Mouse (Mus musculus) kidney, postnatal 36 days (tissue): ENCODE results near the gene Tmem143.
"Not testable (repeated sequence)": the region's sequence is repeated elsewhere in the genome, so short reads cannot be mapped to it uniquely, and the experiment has no call there.

Experiments
- DNase-seq, 2 experiments: peaks; one replicate each; pipeline ENCODE4 v3.0.0; 2021 to 2022; ENCODE audit warnings: mixed read lengths in 2 of 2

Gene Tmem143

DNA sequence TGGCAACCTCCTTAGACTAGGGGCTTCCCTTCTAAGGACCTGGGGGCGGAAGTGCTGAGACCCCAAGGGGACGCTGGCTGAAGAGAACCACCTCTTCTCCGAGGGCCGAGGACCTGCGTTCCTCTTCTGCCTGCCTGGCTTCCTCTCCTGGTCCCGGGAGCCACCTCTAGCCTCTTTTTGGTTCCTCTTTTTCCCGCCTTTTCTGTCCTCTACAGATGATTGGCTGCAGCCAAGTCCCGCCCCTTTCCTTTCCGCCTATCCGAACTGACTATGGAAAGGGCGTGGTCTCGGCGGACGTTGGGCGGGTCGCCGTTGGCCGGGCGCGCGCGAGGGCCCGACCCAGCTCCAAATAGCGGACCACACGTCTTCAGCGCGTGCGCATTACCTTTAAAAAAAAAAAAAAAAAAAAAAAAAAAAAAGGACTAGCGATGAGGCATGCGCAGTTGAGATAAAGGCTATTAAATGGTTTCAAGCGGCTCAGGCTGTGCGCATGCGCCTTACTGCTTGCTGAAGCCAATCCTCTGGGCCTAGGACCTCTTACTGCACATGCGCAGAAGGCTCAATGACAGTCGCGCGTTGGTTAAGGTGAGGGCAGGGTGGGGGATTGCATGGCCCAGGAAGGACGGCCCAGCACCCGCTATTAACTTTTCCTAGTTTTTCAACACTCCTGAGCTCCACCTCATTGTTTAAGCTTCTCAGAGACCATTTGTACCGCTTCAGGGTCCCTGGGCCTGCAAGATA is at the start of gene Tmem143, which contains the start of gene Syngr4:
Gene Tmem143, plus strand, starts transcription at position 425 of the 741 bp plus-strand sequence.
Gene Syngr4, minus strand, starts transcription at position 198 of the 741 bp plus-strand sequence.
- peak; percentile 97 to 98 for DNase-seq

DNA sequence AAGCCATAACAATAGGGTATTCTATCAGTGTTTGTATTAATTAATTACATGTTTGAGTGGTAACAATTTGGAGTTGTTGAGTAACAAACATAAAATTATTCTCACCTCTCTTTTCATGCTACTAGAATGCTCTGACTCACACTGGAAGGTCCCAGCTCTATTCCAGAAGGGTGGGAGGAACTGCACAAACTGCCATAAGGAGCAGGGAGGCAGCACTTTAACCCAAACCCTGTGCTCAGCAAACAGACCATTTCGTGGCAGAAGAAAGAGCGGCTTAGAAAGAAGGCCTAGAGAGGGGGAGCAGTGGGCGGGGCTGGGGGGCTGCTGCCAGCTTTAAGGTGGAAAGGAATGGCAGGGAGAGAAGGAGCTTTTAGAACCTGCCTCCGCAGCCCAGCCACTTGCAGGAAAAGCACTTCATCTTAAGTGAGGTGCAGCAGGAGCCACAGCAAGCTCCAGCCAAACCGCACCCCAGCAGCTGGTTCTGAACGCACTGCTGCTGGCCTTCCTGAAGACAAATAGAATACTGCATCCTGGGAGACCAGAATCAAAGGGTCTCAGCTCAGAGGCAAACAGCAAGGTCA is 48.2 kb upstream of the Tmem143 start:
- no peak for DNase-seq

DNA sequence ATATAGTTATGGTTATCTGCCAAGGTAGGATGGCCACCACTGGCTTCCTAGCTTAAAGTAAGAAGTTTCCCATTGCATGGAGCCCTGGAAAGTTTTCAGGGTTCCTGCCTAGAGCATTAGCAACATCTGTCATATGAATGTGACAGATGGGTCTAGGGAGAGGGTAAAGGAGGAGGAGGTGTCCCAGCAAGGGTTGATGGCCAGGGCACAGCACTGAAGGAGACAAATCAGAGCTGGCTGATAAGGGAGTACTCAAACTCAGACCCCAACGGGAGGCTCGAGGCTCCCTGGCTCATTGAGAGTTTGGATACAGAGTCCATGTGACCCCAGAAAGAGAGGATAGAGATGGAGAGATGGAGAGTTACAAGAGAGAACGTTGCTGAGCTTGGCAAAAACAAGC is 46.1 kb upstream of the Tmem143 start:
- no peak for DNase-seq

- DNase-seq: no peak
Measured at GRCm38 (mm10) chr7:45853089-45853488, 43.7 kb upstream of the Tmem143 start.

- DNase-seq: peak in 1 of 2 experiments; percentile 44
Measured at GRCm38 (mm10) chr7:45856950-45857901, 39.5 kb upstream of the Tmem143 start.

- DNase-seq: no peak
Measured at GRCm38 (mm10) chr7:45859008-45859407, 37.7 kb upstream of the Tmem143 start.

- no peak for DNase-seq
Measured at GRCm38 (mm10) chr7:45862804-45863203, 33.9 kb upstream of the Tmem143 start.

- DNase-seq: no peak
Measured at GRCm38 (mm10) chr7:45864435-45864834, 32.3 kb upstream of the Tmem143 start.

DNA sequence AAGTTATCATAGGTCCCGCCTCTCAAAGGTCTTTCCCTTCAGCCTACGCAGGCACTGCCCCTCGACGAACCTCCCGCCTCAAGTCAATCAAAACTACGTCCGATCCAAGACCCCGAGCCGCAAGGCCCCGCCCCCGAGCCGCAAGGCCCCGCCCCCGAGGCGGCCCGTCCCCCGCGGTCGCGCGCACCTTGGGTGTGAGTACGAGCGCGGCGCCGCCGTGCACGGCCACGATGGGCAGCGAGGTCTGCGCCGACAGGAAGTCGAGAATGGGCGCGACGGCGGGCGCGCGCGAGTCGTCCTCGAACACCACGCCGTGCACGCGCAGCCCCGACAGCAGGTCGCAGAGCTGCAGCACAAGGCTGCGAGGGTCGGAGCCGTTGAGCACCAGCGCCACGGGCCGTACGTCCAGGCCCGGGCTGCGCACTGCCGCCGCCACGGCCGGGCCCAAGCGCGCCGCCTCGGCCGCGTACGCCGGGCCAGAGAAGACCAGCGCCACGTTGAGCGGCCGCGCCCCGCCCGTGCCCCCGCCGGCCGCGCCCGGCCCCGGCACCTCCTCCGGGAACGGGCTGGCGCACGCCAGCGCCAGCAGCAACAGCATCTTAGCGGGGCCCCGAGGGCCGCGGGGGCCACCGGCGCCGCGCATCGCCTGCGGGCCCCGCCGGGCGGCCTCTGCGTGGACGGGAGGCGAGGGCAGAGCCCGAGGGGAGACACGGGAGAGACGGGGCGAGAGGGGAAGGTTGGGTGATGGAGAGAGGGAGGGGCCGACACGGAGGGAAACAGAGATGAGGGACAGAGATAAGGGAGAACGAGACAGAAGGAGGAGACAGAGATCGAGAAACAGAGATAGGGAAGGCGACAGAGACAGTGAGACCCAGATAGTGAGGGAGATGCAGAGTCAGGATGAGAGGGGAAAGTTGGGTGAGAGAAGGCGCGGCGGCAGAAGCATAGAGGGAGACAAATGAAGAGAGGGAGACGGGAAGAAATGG is 30.5 kb upstream of the Tmem143 start:
- peak; percentile 92 to 96 for DNase-seq

DNA sequence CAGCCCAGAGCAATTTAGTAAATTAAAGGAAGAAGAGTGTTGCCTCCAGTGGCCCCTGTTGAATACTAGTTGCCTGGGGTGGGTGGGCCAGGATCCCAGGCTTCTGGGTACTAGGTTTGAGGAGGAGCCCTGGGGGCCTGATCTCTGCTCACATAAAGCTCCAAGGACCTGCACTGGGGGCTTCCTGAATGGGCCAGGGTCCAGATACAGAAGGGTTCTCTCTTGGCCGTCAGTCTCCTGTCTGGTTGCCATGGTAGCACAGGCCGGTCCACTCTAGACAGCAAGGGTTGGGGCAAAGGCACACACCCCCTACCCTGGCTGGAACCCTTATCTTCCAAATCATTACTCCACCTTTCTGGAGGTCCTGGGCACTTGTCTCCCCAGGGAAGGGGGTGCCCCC is 28.9 kb upstream of the Tmem143 start:
- DNase-seq: no peak

DNA sequence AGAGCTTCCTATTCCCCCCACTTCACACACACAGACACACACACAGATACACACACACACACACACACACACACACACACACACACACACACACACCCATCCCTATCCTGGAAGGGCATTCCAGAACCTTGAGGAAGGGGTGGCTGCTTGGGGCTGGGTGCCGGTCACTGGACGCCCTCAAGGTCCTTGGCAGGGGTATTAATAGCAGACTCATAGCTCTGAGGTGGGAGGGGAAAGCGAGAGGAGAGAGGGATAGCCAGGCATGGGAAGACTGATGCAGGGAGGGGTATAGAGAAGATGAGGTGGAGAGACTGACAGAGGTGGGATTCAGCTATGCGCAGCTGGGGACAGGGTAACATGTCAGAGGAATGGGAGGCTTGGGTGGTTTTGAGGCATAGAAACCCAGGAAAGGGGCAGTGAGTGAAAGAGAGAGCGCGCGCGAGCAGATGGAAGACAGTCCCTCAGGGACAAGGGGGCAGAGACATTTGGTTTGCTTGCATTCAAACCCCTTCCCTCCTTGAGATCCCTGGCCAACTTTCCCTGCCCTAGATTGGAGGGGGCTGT is 27.6 kb upstream of the Tmem143 start:
- no peak for DNase-seq

- peak in 1 of 2 experiments; percentile 12 for DNase-seq
Measured at GRCm38 (mm10) chr7:45869787-45870186, 27.0 kb upstream of the Tmem143 start.

- DNase-seq: no peak
Measured at GRCm38 (mm10) chr7:45870282-45871058, 26.3 kb upstream of the Tmem143 start.

GRCm38 (mm10) chr7:45872624-45873023 is 24.1 kb upstream of the Tmem143 start, which contains the start of gene Kdelr1:
Gene Kdelr1 (plus strand): TSS chr7:45872772.
- DNase-seq: peak; percentile 90 to 93

DNA sequence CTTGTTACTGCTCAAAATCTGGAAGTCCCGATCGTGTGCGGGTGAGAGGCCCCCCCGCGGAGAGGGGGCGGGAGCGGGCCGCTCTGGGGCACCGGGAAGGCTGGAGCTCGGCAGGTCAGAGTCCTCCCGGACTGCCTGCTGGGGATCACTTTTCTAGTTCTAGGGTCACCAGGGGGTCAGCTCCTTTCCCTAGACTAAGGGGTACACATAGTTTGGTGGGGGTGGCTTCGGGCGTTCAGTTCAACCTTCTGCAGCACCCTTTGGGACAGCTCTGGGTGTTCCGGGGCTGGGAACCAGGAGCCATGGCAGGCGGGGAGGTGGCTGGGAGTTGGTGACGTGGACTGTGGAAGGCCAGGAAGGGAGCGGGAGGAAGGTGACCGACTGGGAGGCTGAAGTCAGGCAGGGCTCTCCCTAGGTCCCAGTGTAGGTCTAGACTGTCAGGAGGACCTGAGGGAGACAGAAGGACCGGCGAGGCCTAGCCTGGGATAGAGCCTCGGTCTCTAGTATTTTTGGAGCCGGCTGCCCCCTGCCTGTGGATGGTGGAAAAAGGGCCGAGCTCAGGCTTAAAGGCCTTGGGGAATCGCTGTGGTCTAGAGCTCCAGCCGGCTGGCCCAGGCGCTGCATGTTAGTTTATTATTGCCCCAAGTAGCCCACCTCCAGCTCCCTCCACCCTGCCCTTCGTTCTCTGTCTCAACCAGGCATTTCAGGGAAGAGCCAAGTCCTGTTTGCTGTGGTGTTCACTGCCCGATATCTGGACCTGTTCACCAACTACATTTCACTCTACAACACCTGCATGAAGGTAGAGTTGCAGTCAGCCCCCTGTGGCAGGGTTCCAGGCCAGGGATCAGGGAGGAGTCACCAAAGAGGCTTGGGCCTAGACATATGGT is 23.4 kb upstream of the Tmem143 start:
- peak; percentile 58 to 78 for DNase-seq

DNA sequence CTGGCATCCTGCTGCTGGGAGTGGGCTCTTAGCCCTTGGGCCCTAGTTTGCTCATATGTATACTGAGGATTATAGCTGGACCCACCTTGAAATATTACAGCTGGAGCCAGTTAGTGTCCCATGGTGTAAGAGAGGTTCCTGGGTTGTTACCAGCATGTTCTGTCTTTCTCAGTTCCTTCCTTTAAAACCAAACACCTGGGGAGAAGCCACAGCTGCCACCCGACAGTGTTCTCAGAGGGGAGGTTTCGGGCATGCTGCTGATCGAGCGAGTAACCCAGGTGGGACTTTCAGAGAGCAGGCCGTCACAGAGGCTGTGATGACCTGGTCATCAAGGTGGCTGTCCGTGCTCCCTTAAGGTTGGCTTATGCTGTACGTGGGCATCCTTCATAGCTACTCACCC is 19.8 kb upstream of the Tmem143 start:
- no peak for DNase-seq

DNA sequence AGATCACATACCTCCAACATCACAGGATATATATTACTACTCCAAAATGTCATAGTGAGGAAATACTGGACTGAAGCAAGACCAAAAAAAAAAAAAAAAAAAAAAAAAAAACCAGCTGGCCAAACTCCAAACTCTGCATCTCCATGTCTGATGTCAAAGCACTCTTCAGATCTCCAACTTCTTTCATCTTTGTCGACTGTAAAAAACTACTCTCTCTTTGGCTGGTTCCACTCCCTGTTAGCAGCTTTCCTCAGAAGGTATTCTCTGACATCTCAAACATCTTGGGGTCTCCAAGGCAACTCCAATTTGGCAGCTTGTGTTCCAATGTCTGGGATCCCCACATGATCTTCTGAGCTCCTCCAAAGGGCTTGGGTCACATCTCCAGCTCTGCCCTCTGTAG is 18.5 kb upstream of the Tmem143 start, which contains the start of gene Grin2d:
Gene Grin2d, minus strand, starts transcription at position 101 of the 400 bp plus-strand sequence.
- DNase-seq: not testable (repeated sequence)

DNA sequence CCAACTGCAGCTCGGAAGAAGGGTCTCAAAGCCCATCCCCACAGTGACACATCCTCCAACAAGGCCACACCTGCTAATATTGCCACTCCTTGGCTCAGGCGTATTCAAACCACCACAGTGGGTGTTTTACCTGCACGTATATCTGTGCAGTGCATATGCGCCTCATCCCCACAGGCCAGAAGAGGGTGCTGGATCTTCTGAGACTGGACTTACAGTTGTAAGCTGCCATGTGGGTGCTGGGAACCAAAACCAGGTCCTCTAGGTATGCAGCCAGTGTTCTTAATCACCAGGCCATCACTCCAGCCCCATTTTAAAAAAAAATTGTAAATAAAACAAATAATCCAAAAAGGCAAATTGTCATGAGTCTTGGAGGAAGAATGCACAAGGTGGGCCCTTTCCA is 16.2 kb upstream of the Tmem143 start:
- DNase-seq: no peak

GRCm38 (mm10) chr7:45881011-45881410 is 15.7 kb upstream of the Tmem143 start:
- DNase-seq: no peak
